Mouse (Mus musculus): Measurements from ENCODE around the gene Rcbtb2.

GRCm38 (mm10) chr14:73176266-73176665 is 53.4 kb downstream of the Rcbtb2 start:
- TF ChIP-seq CTCF (conservative IDR thresholded peaks at IDR 0.05; ENCODE audit: low read length) (no peak), NANOG (IDR thresholded peaks at IDR 0.05; ENCODE audit: borderline replicate concordance, low read length) (no peak), POU5F1 (IDR thresholded peaks at IDR 0.05; ENCODE audit: borderline replicate concordance, low read length) (no peak)

Data from E14TG2a.4 (cell line).